Mouse (Mus musculus): ENCODE measurements around the gene Epha1. TPM values are rescaled to one million over a fixed set of nuclear protein-coding genes. Genes with fewer than 3 reads are reported as not detected.

The Epha1 gene
- polyA plus RNA-seq, 1 experiment: 0.46 TPM

- peak; percentile 38 to 53 for DNase-seq
- TF ChIP-seq CTCF (IDR thresholded peaks at IDR 0.05; ENCODE audit: borderline replicate concordance, insufficient read depth, low read depth, low read length): no peak
- TF ChIP-seq POLR2A (IDR thresholded peaks at IDR 0.05; ENCODE audit: borderline replicate concordance, insufficient read depth, low read length): no peak
- Histone ChIP-seq H3K27me3 (ENCODE audit: control insufficient read depth, insufficient read depth, low read length) (no peaks in the 10 kb centered on the region), H3K27ac (ENCODE audit: insufficient read depth, low read length) (no peak overlapping the region), H3K4me3 (replicated peaks; ENCODE audit: insufficient read depth, low read depth, low read length) (no peak overlapping the region), H3K4me1 (ENCODE audit: control insufficient read depth, insufficient read depth, low read length) (peaks cover 12% of the 10 kb centered on the region)
- 8% methylated on average over 3 of the region's 3 CpGs for WGBS
These were observed 10.1 kb downstream of the Epha1 start for GRCm38 (mm10) chr6:42362974-42363373.

GRCm38 (mm10) chr6:42362497-42362896 lies 10.6 kb downstream of the Epha1 start:
- DNase-seq: peak in 1 of 2 experiments; percentile 18
- WGBS: 48% methylated on average over 1 of the region's 1 CpGs
- TF ChIP-seq POLR2A (IDR thresholded peaks at IDR 0.05; ENCODE audit: borderline replicate concordance, insufficient read depth, low read length) (no peak), CTCF (IDR thresholded peaks at IDR 0.05; ENCODE audit: borderline replicate concordance, insufficient read depth, low read depth, low read length) (no peak)

GRCm38 (mm10) chr6:42362074-42362473 lies 11.0 kb downstream of the Epha1 start:
- Histone ChIP-seq H3K4me1 (ENCODE audit: control insufficient read depth, insufficient read depth, low read length) (peaks cover 12% of the 10 kb centered on the region), H3K4me3 (replicated peaks; ENCODE audit: insufficient read depth, low read depth, low read length) (no peak overlapping the region), H3K27ac (ENCODE audit: insufficient read depth, low read length) (no peak overlapping the region), H3K27me3 (ENCODE audit: control insufficient read depth, insufficient read depth, low read length) (no peaks in the 10 kb centered on the region)
- TF ChIP-seq CTCF (IDR thresholded peaks at IDR 0.05; ENCODE audit: borderline replicate concordance, insufficient read depth, low read depth, low read length): no peak
- TF ChIP-seq POLR2A (IDR thresholded peaks at IDR 0.05; ENCODE audit: borderline replicate concordance, insufficient read depth, low read length): no peak
- no peak for DNase-seq
- WGBS: 35% methylated on average over 1 of the region's 1 CpGs

More at GRCm38 (mm10) chr6:42362497-42362896, 10.6 kb downstream of the Epha1 start:
- no peak overlapping the region for H3K27ac ChIP-seq (ENCODE audit: insufficient read depth, low read length)
- H3K4me1 ChIP-seq (ENCODE audit: control insufficient read depth, insufficient read depth, low read length): peaks cover 12% of the 10 kb centered on the region
- no peaks in the 10 kb centered on the region for H3K27me3 ChIP-seq (ENCODE audit: control insufficient read depth, insufficient read depth, low read length)
- no peak overlapping the region for H3K4me3 ChIP-seq (replicated peaks; ENCODE audit: insufficient read depth, low read depth, low read length)

GRCm38 (mm10) chr6:42361041-42361895 lies 11.8 kb downstream of the Epha1 start:
- no peak overlapping the region for H3K27ac ChIP-seq (ENCODE audit: insufficient read depth, low read length)
- H3K4me3 ChIP-seq (replicated peaks; ENCODE audit: insufficient read depth, low read depth, low read length): no peak overlapping the region
- TF ChIP-seq CTCF (IDR thresholded peaks at IDR 0.05; ENCODE audit: borderline replicate concordance, insufficient read depth, low read depth, low read length): no peak
- TF ChIP-seq POLR2A (IDR thresholded peaks at IDR 0.05; ENCODE audit: borderline replicate concordance, insufficient read depth, low read length): no peak
- no peak for DNase-seq
- H3K27me3 ChIP-seq (ENCODE audit: control insufficient read depth, insufficient read depth, low read length): no peaks in the 10 kb centered on the region
- WGBS: 93% methylated on average over 13 of the region's 13 CpGs
- peaks cover 12% of the 10 kb centered on the region for H3K4me1 ChIP-seq (ENCODE audit: control insufficient read depth, insufficient read depth, low read length)

- TF ChIP-seq POLR2A (IDR thresholded peaks at IDR 0.05; ENCODE audit: borderline replicate concordance, insufficient read depth, low read length): no peak
- TF ChIP-seq CTCF (IDR thresholded peaks at IDR 0.05; ENCODE audit: borderline replicate concordance, insufficient read depth, low read depth, low read length): no peak
- DNase-seq: no peak
- Histone ChIP-seq H3K4me3 (replicated peaks; ENCODE audit: insufficient read depth, low read depth, low read length) (no peak overlapping the region), H3K4me1 (ENCODE audit: control insufficient read depth, insufficient read depth, low read length) (peaks cover 18% of the 10 kb centered on the region), H3K27ac (ENCODE audit: insufficient read depth, low read length) (no peak overlapping the region), H3K27me3 (ENCODE audit: control insufficient read depth, insufficient read depth, low read length) (no peaks in the 10 kb centered on the region)
- WGBS: 89% methylated on average over 6 of the region's 6 CpGs
These were observed 12.7 kb downstream of the Epha1 start for GRCm38 (mm10) chr6:42360231-42360840.

GRCm38 (mm10) chr6:42359364-42360147 lies 13.5 kb downstream of the Epha1 start:
- WGBS: 70% methylated on average over 9 of the region's 9 CpGs
- no peaks in the 10 kb centered on the region for H3K27me3 ChIP-seq (ENCODE audit: control insufficient read depth, insufficient read depth, low read length)
- H3K4me3 ChIP-seq (replicated peaks; ENCODE audit: insufficient read depth, low read depth, low read length): no peak overlapping the region
- TF ChIP-seq POLR2A (IDR thresholded peaks at IDR 0.05; ENCODE audit: borderline replicate concordance, insufficient read depth, low read length) (no peak), CTCF (IDR thresholded peaks at IDR 0.05; ENCODE audit: borderline replicate concordance, insufficient read depth, low read depth, low read length) (no peak)
- DNase-seq: no peak
- H3K4me1 ChIP-seq (ENCODE audit: control insufficient read depth, insufficient read depth, low read length): peaks cover 25% of the 10 kb centered on the region
- H3K27ac ChIP-seq (ENCODE audit: insufficient read depth, low read length): no peak overlapping the region

GRCm38 (mm10) chr6:42358901-42359300 lies 14.2 kb downstream of the Epha1 start:
- H3K4me3 ChIP-seq (replicated peaks; ENCODE audit: insufficient read depth, low read depth, low read length): no peak overlapping the region
- H3K27ac ChIP-seq (ENCODE audit: insufficient read depth, low read length): no peak overlapping the region
- H3K27me3 ChIP-seq (ENCODE audit: control insufficient read depth, insufficient read depth, low read length): no peaks in the 10 kb centered on the region
- H3K4me1 ChIP-seq (ENCODE audit: control insufficient read depth, insufficient read depth, low read length): peaks cover 30% of the 10 kb centered on the region
- DNase-seq: no peak
- 82% methylated on average over 12 of the region's 12 CpGs for WGBS
- no peak for TF ChIP-seq CTCF (IDR thresholded peaks at IDR 0.05; ENCODE audit: borderline replicate concordance, insufficient read depth, low read depth, low read length)
- TF ChIP-seq POLR2A (IDR thresholded peaks at IDR 0.05; ENCODE audit: borderline replicate concordance, insufficient read depth, low read length): no peak

All from cerebellum, adult 2 months (tissue).